Mouse (Mus musculus): ENCODE results near the gene Lmln. TPM values are rescaled to one million over a fixed set of nuclear protein-coding genes. Genes with fewer than 3 reads are reported as not detected.

The Lmln gene
- 2.6 and 5.0 TPM in 2 replicates for polyA plus RNA-seq (2012; rRNA removed)

DNA sequence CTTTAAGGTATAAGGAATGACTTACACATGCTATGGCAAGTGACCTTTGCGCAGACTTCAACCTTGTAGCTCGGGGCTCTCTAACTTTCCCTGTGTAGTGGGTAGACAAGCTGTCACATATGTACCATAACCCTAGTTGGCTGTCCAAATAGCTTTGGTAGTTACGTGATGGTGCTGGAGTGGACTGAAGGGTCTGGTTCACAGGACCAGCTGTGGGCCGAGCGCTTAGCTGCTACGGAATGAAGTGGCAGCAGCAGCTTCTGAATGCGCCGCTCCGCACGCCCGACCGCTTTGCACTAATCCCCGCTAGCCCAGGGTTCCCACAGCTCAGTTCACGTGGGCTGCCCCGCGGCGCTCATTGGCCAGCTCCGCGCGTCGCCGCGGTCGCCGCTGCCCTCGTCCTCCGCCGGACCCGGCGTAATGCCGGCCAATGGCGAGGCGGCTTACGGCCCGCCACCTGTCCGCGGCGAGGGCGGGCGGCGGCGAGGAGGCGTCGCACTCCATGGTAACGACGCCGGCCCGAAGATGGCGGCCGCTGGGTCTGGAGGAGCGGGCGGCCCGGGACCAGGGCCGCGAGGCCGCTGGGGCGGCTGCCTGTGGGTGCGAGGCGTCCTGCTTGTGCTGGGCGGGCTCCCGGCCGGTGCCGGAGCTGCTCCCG lies at the start of gene Lmln:
Lmln (plus strand) TSS at position 498 of the 658 bp plus-strand sequence.
- peaks cover 2% of the 10 kb centered on the region for H3K4me1 ChIP-seq (ENCODE audit: control insufficient read depth, insufficient read depth, low read length)
- peak within 1 kb of the TSS; percentile 66 for H3K4me3 ChIP-seq (replicated peaks; ENCODE audit: extremely low read depth, low read depth, low read length)
- DNase-seq, result peak; percentile 83
- 1% methylated on average over 64 of the region's 64 CpGs for WGBS
- no peak for TF ChIP-seq CTCF (IDR thresholded peaks at IDR 0.05; ENCODE audit: insufficient read depth, low read length)
- TF ChIP-seq POLR2A (IDR thresholded peaks at IDR 0.05; ENCODE audit: borderline replicate concordance, extremely low read depth, low read depth, low read length), result peak; percentile 63; the same call in 1 of the 2 replicates

GRCm38 (mm10) chr16:33013801-33014200 lies 48.5 kb upstream of the Lmln start:
- no peak overlapping the region for H3K4me3 ChIP-seq (replicated peaks; ENCODE audit: extremely low read depth, low read depth, low read length)
- WGBS, result 91% methylated on average over 5 of the region's 5 CpGs
- H3K4me1 ChIP-seq (ENCODE audit: control insufficient read depth, insufficient read depth, low read length), result no peaks in the 10 kb centered on the region
- TF ChIP-seq POLR2A (IDR thresholded peaks at IDR 0.05; ENCODE audit: borderline replicate concordance, extremely low read depth, low read depth, low read length) (no peak), CTCF (IDR thresholded peaks at IDR 0.05; ENCODE audit: insufficient read depth, low read length) (no peak)
- no peak for DNase-seq

DNA sequence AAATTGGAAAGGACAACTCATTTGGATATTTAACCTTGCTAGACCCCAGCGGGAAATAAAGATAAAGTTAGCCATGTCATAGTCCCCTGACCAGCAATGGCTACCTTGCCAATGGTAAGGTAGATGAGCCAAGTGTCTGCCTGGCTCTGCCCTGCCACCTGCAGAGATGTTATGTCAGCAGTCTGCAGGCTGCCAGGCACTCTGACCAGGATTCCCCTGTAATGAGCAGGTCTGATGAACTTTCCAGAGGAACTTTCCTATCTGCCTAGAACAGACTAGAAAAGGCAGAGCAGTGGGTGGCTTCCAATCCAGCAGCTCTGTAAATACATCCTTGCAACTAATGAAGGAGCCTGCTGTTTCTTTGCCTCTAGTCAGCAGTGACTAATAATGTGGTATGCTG lies 47.4 kb upstream of the Lmln start:
- no peak for DNase-seq
- Histone ChIP-seq H3K4me3 (replicated peaks; ENCODE audit: extremely low read depth, low read depth, low read length) (no peak overlapping the region), H3K4me1 (ENCODE audit: control insufficient read depth, insufficient read depth, low read length) (no peaks in the 10 kb centered on the region)
- TF ChIP-seq CTCF (IDR thresholded peaks at IDR 0.05; ENCODE audit: insufficient read depth, low read length), result no peak
- TF ChIP-seq POLR2A (IDR thresholded peaks at IDR 0.05; ENCODE audit: borderline replicate concordance, extremely low read depth, low read depth, low read length), result no peak
- 83% methylated on average over 1 of the region's 1 CpGs for WGBS

DNA sequence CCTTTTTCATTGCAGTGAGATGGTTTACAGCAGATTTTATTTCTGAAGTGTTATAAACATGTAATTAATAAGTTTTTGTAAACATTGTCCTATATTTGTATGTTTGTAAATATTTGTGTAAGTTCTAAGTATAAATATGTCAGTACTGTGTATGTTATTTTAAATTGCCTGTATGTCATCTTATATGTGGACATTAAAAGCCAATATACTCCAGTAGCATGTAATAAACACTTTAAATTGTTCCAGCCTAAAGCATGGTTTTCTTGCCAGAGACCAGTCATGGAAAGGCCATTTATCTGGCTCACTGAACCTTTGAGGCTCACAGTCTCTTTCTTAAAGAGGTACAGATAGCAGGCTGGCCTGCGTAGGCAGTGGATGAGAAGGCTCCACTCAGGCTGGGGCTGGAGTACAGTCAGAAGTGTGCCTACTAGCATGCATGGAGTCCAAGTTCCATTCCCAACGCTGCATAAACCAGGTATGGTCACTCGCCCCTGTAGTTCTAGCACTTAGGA lies 46.9 kb upstream of the Lmln start:
- TF ChIP-seq POLR2A (IDR thresholded peaks at IDR 0.05; ENCODE audit: borderline replicate concordance, extremely low read depth, low read depth, low read length) (no peak), CTCF (IDR thresholded peaks at IDR 0.05; ENCODE audit: insufficient read depth, low read length) (no peak)
- Histone ChIP-seq H3K4me1 (ENCODE audit: control insufficient read depth, insufficient read depth, low read length) (no peaks in the 10 kb centered on the region), H3K4me3 (replicated peaks; ENCODE audit: extremely low read depth, low read depth, low read length) (no peak overlapping the region)
- 98% methylated on average over 3 of the region's 3 CpGs for WGBS
- no peak for DNase-seq

DNA sequence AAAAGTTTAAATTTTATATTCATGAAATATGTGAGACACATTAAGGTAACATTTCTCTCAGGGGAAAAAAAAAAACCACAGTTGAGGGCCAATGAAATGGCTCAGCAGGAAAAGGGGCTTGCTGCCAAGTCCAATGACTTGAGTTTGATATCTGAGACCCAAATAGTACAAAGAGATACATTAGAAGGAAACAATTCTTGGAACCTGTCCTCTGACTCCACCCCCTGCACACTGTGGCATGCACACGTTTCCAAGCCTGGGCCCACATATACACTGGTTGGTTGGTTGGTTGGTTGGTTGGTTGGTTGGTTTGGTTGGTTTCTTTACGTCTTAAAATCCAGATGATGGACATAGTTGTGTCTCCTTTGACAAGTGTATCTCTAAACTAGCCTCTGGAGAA lies 46.3 kb upstream of the Lmln start:
- H3K4me3 ChIP-seq (replicated peaks; ENCODE audit: extremely low read depth, low read depth, low read length), result no peak overlapping the region
- WGBS, result 73% methylated on average over 2 of the region's 2 CpGs
- TF ChIP-seq CTCF (IDR thresholded peaks at IDR 0.05; ENCODE audit: insufficient read depth, low read length) (no peak), POLR2A (IDR thresholded peaks at IDR 0.05; ENCODE audit: borderline replicate concordance, extremely low read depth, low read depth, low read length) (no peak)
- no peak for DNase-seq
- H3K4me1 ChIP-seq (ENCODE audit: control insufficient read depth, insufficient read depth, low read length), result no peaks in the 10 kb centered on the region

DNA sequence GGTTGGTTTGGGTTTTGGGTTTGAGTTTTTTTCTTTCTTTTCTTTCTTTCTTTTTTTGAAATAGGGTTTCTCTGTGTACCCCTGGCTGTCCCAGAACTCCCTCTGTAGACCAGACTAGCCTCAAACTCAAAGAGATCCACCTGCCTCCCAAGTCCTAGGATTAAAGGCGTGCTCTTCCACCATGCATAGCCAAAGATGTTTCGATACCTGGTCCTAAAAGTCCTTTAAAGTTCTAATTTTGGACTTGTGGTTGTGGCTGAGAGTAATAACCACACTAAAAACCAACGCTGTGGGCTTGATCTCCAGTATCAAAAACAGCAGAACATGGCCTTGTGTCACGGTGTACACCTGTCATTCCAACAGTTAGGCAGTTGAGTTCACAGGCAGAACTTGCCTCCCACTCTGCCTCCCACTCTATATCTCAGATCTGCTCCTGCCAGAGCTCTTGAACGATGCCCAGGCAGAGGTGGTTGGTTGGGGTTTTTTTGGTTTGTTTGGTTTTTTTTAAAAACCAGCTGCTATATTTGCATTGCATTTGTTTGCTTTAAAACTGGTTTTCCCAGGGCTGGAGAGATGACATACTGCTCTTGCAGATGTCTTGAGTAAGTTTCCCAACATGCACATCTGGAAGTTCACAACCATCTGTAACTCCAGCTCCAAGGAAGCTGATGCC lies 44.5 kb upstream of the Lmln start:
- 72% methylated on average over 5 of the region's 5 CpGs for WGBS
- no peaks in the 10 kb centered on the region for H3K4me1 ChIP-seq (ENCODE audit: control insufficient read depth, insufficient read depth, low read length)
- TF ChIP-seq POLR2A (IDR thresholded peaks at IDR 0.05; ENCODE audit: borderline replicate concordance, extremely low read depth, low read depth, low read length), result no peak
- no peak for TF ChIP-seq CTCF (IDR thresholded peaks at IDR 0.05; ENCODE audit: insufficient read depth, low read length)
- no peak overlapping the region for H3K4me3 ChIP-seq (replicated peaks; ENCODE audit: extremely low read depth, low read depth, low read length)
- DNase-seq, result no peak

DNA sequence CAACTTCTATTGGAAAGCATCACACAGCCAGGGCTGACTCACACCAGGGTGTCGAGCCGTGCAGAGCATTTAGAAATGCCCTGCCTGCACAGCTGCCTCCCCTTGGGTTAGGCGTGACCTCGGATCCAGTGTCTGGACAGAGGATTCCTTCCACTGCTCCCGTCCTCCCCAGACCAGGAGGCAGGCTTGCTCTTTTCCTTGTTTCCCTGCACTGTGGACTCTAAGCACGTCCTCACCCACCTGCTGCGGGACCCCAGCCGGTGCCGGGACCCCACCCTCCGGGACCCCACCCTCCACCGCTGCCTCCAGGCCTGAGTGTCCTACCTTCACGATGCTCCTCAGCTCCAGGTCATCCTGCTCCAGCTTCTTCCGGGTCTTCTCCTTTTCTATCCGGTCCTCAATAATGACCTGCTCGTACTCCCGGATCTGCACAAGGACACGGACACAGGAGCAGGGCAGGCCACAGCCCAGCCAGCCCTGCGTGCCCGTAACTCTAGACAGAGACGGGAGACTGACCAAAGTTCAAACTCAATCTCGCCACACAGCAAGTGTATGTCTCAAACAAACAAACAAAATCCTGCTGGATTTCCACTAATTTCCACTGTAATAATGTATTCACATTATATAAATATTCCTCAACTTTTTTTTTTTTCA lies 43.1 kb upstream of the Lmln start:
- TF ChIP-seq CTCF (IDR thresholded peaks at IDR 0.05; ENCODE audit: insufficient read depth, low read length), result no peak
- TF ChIP-seq POLR2A (IDR thresholded peaks at IDR 0.05; ENCODE audit: borderline replicate concordance, extremely low read depth, low read depth, low read length), result no peak
- no peak for DNase-seq
- WGBS, result 71% methylated on average over 21 of the region's 21 CpGs
- Histone ChIP-seq H3K4me1 (ENCODE audit: control insufficient read depth, insufficient read depth, low read length) (no peaks in the 10 kb centered on the region), H3K4me3 (replicated peaks; ENCODE audit: extremely low read depth, low read depth, low read length) (no peak overlapping the region)

DNA sequence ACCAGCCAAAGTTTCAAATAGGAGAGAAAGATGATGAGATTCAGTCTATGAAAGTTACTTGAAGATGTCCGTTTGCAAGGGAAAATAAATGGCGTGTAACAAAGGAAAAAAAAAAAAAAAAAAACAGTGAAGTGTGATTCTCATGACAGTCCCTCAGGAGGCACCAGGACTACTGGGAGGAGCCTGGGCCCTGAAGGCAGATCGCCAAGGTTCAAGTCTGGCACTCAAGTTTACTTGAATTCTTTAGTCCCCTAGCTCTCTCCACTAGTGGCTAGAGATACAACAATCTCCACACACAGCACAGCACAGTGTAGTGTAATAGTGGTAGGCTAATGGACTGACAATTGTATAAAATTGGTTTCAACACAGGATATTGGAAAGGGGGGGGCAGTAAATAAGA lies 40.9 kb upstream of the Lmln start:
- no peak for TF ChIP-seq CTCF (IDR thresholded peaks at IDR 0.05; ENCODE audit: insufficient read depth, low read length)
- 42% methylated on average over 3 of the region's 3 CpGs for WGBS
- Histone ChIP-seq H3K4me1 (ENCODE audit: control insufficient read depth, insufficient read depth, low read length) (no peaks in the 10 kb centered on the region), H3K4me3 (replicated peaks; ENCODE audit: extremely low read depth, low read depth, low read length) (no peak overlapping the region)
- no peak for DNase-seq

DNA sequence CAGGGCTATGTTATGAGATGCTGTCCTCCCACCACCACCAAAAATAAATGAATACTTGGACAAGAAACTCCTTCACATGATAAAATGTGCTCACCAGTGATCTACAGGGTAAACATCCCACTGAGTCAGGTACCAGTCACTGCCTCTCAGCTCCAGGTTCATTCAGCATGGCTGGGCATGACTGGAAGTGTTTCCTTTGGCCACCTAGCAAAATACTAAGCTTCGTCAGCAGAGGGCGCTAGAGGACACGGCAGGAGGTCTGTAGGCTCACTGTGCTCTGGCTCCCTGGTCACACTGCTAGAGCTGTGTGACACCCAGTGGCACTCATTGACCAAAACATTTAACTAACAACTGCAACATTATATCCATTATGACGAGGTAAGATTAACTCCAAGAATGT lies 38.6 kb upstream of the Lmln start:
- TF ChIP-seq CTCF (IDR thresholded peaks at IDR 0.05; ENCODE audit: insufficient read depth, low read length), result peak; percentile 100
- TF ChIP-seq POLR2A (IDR thresholded peaks at IDR 0.05; ENCODE audit: borderline replicate concordance, extremely low read depth, low read depth, low read length), result no peak
- peak; percentile 83 for DNase-seq
- Histone ChIP-seq H3K4me1 (ENCODE audit: control insufficient read depth, insufficient read depth, low read length) (no peaks in the 10 kb centered on the region), H3K4me3 (replicated peaks; ENCODE audit: extremely low read depth, low read depth, low read length) (no peak overlapping the region)
- 3% methylated on average over 4 of the region's 4 CpGs for WGBS
